Mouse (Mus musculus): Measurements from ENCODE around the gene Rab20.

GRCm38 (mm10) chr8:11404614-11405013, 73.9 kb downstream of the Rab20 start:
- TF ChIP-seq CTCF (IDR thresholded peaks at IDR 0.05; ENCODE audit: extremely low read depth, insufficient read depth, low read length) (no peak), POLR2A (IDR thresholded peaks at IDR 0.05; ENCODE audit: extremely low read depth, insufficient read depth, low read length) (no peak)
